Mouse (Mus musculus) c-Kit-positive CD71-negative TER-119-negative erythroid progenitor cells, embryonic 14.5 days (primary cell): Measurements from ENCODE around the gene Serpinb6b.
"Not testable (repeated sequence)": the region's sequence is repeated elsewhere in the genome, so short reads cannot be mapped to it uniquely, and the experiment has no call there.

Experiments used
- DNase-seq: peaks from one replicate; pipeline ENCODE4 v3.0.0-alpha.2; 2013; ENCODE audit warnings: low read depth

Gene Serpinb6b

DNA sequence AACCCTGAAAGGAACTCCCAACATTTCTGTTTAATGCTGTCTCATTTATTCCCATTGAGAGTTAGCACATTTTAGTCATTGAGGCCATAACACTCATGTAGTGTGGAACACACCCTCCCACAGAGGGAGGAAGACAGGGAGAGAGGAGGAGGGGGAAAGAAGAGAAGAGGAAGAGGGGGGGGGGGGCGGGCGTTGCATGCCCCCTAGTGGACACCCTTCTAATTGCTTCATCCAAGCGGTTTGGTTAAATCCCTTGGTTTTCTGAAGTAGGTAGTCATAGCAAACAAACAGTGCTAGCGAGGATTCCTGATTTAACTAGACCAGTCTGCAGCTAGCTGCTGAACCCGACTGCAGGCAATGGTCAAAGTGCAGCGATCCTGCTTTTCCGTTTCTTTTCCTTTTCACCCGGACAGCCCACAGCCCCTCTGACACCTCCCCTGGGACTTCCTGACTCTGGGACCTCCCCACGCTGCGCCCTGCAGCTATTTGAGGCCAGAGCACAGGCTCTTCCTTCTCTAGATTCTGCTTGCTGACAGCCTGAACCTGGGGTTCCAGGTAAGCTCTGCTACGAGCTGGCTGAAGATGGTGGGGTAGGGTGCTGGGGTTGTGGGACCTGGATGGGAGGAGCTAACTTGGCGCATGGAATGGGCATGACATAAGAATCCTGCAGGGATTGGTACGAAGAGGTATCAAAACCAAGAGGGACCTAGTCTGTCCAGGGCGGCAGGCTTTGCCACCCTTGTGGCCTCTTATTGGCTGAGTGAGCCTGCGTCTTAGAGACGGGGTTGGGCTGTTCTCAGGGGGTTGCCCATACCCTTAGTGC is at the start of gene Serpinb6b:
TSS of gene Serpinb6b (plus strand) at position 221 of the 823 bp plus-strand sequence.
- no peak for DNase-seq

- DNase-seq, result no peak
Observed at GRCm38 (mm10) chr13:32922622-32923021, 42.4 kb upstream of the Serpinb6b start.

GRCm38 (mm10) chr13:32924578-32925360 is 40.2 kb upstream of the Serpinb6b start:
- DNase-seq, result no peak

DNA sequence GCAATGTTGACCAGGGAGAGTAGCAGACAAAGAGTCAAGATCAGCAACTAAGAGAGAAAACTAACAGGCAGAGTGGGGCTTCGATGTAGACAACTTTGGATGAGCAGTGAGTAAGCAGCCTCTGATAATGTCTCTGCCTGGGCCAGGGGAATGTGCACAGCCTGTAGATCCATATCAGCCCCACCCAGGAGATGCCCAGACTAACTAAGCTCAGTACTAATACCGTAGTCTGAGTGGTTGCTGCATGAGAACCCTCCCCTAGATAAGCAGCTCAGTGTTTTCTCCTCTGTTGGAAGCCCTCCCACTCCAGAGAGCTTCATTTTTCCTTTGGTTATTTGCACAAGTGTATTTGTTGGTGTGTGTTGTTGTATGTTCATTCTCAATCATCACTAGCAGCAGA is 38.3 kb upstream of the Serpinb6b start:
- DNase-seq, result no peak

DNA sequence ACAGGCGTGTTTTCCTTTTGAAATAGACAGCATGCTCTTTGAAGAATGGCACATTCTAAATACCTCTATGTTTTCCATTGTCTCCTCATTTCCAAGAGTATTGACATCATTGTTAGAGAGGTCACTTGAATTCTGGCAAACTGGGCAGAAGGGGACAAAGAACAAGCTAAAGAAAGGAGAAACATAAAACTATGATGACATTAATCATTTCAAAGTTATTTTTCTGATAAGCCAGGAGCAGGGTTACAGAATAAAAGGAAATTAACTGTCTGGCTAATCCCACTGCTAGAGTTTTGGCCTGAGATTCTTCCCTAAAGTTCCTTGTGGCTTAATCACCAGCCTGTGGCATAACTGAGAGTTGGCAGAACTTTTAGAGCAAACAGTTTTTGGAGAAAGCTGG is 37.8 kb upstream of the Serpinb6b start:
- DNase-seq, result no peak

DNA sequence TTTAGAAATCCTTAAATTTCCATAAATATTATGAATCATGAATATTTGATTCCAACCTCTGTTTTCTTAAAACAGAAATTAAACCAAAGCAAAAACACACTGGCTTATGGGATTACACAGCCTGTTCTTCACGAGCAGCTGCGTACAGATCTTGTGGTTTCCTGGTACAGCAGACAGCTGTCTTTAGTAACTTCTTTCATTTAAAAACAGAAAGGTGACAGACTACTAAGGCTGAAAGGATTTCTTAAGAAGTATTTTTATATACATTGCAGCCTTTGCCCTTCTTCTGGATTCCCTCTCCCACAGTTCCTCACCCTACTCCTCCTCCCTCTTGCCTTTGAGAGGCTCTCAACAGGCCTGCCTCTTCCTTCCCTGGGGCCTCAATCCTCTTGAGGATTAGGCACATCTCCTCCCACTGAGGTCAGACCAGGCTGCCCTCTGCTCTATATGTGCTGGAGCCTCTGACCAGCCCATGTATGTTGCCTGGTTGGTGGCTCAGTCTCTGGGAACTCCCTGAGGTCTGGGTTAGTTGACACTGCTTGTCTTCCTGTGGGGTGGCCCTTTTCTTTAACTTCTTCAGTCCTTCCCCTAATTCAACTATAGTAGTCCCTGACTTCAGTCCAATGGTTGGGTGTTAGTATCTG is 35.8 kb upstream of the Serpinb6b start:
- DNase-seq, result no peak

GRCm38 (mm10) chr13:32934706-32935381 is 30.2 kb upstream of the Serpinb6b start:
- peak; percentile 19 for DNase-seq

GRCm38 (mm10) chr13:32938275-32938674 is 26.7 kb upstream of the Serpinb6b start:
- not testable (repeated sequence) for DNase-seq

GRCm38 (mm10) chr13:32939191-32939590 is 25.8 kb upstream of the Serpinb6b start:
- DNase-seq, result not testable (repeated sequence)

DNA sequence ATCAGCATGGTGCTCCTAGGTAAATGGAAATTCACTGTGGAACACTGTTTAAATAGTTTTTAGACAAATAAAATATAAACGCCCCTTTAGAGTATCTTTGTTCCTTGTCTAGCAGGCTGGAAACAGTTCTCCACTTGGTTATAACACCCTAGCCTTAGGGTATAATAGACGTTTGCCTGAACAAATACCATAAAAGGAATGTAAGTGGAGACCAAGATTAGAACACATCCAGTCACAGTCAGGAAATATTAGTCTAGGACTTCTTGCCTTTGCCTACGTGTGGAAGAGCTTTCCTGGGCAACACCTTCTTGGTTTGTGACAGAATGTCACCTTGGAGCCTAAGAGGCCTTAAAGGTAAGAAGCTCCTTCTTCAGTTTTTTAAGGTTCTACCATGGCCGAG is 8.5 kb upstream of the Serpinb6b start:
- no peak for DNase-seq

DNA sequence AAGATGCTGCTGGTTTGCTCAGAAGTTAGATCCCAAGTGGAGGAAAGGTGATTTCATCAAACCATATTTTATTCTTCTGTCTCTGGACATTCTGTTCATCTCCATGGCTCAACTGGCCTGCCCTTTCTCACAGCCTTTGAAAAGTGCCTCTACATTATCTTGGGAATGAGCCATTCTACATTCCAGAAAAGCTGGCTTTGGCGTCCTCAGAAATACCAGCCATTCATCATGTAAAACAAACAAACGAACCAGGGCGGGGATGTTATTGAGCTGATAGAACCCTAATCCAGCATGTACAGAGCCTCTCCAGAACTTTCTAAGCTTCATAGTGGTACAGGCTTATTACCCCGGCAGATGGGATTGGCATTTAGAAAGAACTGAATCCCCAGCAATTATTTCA is 7.1 kb upstream of the Serpinb6b start:
- DNase-seq, result no peak

- DNase-seq, result not testable (repeated sequence)
Observed at GRCm38 (mm10) chr13:32958521-32958920, 6.5 kb upstream of the Serpinb6b start.

GRCm38 (mm10) chr13:32963990-32964753 is 837 bp upstream of the Serpinb6b start:
- no peak for DNase-seq

GRCm38 (mm10) chr13:32966116-32966515 is 1.1 kb downstream of the Serpinb6b start:
- DNase-seq, result no peak

DNA sequence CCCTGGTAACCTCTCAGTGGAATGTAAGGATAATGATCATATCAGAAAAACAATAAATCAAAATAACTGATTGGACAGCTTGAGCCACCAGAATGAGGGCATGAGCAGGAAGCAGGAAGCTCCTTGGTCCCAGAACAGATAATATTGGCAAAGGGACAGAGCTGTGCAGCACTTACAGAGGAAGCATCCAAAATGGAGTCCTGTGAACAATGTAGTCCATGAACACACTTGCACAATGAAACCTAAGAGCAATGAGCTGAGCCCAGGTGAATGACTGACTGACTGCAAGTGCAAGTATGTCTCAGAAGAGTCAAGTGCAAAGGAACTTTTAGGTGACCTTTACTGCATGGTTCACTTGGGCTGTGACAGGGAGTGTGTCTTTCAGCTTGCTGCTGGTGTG is 2.2 kb downstream of the Serpinb6b start:
- DNase-seq, result no peak

DNA sequence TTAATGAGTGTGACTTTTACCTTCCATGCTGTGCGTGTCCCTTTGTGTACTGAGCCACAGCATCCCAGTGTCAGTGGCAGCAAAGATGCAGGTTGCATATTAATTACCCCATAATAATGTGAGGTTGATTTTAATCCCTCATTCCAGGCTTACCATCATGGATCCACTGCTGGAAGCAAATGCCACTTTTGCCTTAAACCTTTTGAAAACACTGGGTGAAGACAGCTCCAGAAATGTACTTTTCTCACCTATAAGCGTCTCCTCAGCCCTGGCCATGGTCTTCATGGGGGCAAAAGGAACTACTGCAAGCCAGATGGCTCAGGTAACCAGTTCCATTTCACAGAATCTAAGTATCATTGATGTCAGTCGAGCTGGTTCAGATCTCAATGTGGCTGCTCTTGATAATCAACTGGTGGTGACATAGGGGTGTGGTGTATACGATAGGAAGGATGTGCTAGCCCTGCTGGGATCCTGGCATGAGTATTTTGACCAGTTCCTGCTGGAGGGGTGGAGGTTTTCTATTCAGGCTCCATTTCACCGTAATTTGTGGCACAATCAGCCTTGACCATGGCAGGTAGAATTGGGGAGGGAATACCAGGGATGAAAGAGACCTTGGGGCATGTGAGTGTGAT is 3.5 kb downstream of the Serpinb6b start:
- no peak for DNase-seq

- no peak for DNase-seq
Observed at GRCm38 (mm10) chr13:32968996-32969640, 4.1 kb downstream of the Serpinb6b start.

DNA sequence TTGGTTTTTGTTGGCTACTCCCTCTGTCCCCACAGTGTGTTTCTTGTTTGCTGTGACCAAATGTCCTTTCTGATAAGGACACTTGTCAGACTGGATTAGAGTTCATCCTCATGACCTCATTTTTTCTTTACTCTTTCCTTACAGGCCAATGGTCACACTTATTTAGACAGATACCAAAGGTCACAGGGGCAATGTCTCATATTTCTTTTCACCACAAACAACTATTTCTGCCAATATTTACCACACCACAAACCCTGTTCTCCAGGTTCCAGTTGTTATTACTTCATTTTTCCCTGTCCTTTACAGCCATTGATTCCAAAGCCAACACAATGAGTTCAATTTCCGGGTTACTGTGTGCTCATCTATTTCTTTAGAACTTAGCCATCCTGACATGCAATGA is 4.6 kb downstream of the Serpinb6b start:
- no peak for DNase-seq

GRCm38 (mm10) chr13:32970776-32971175 is 5.8 kb downstream of the Serpinb6b start:
- DNase-seq, result no peak

GRCm38 (mm10) chr13:32974268-32974667 is 9.3 kb downstream of the Serpinb6b start:
- no peak for DNase-seq
